Mouse (Mus musculus) c-Kit-positive CD71-negative TER-119-negative erythroid progenitor cells, embryonic 14.5 days (primary cell): ENCODE measurements around the gene Rprm.

Source experiments
- DNase-seq: peaks from one replicate; pipeline ENCODE4 v3.0.0-alpha.2; 2013; ENCODE audit warnings: low read depth

Rprm gene

GRCm38 (mm10) chr2:54085430-54086087 lies at the start of gene Rprm:
Gene Rprm (minus strand): TSS chr2:54085552.
- DNase-seq, result peak; percentile 56

GRCm38 (mm10) chr2:54119305-54119704 lies 34.0 kb upstream of the Rprm start:
- DNase-seq, result no peak

GRCm38 (mm10) chr2:54118881-54119280 lies 33.5 kb upstream of the Rprm start:
- DNase-seq, result peak; percentile 10

GRCm38 (mm10) chr2:54111294-54111693 lies 25.9 kb upstream of the Rprm start:
- DNase-seq, result no peak

GRCm38 (mm10) chr2:54106232-54106726 lies 20.9 kb upstream of the Rprm start:
- no peak for DNase-seq

- no peak for DNase-seq
These were observed 14.6 kb upstream of the Rprm start for GRCm38 (mm10) chr2:54099939-54100338.

GRCm38 (mm10) chr2:54092616-54093015 lies 7.3 kb upstream of the Rprm start:
- DNase-seq, result no peak

GRCm38 (mm10) chr2:54086254-54086653 lies 902 bp upstream of the Rprm start:
- DNase-seq, result no peak

- peak; percentile 2 for DNase-seq
These were observed 469 bp downstream of the Rprm start for GRCm38 (mm10) chr2:54084737-54085429.

- DNase-seq, result no peak
These were observed 1.3 kb downstream of the Rprm start for GRCm38 (mm10) chr2:54083861-54084736.

GRCm38 (mm10) chr2:54078961-54079360 lies 6.4 kb downstream of the Rprm start:
- no peak for DNase-seq

GRCm38 (mm10) chr2:54071526-54071925 lies 13.8 kb downstream of the Rprm start:
- no peak for DNase-seq

- no peak for DNase-seq
These were observed 22.9 kb downstream of the Rprm start for GRCm38 (mm10) chr2:54062421-54062820.

- DNase-seq, result no peak
These were observed 24.3 kb downstream of the Rprm start for GRCm38 (mm10) chr2:54061039-54061438.
